Comparison of ENCODE assay signal across 13 mouse cellular contexts in the genomic region with DNA sequence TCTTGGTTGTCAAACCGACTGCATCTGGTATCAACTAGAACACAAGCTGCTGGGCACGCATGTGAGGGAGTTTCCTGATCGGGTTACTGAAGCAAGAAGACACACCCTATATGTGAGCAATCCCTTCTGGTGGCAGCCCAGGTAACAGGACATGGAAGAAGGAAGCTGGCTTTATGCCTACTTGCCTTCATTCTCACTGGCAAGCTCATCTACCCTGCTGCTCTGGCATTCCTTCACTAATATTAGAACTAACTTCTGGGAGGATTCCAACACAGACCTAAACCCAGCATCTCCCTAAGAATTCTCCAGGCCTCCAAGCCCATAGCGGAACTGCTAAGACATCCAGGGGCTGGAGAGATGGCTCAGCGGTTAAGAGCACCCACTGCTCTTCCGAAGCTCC.
"Had no signal": no experiment of that assay in that cellular context is flagged by ENCODE, and none has a peak within 500 bp of the region (broad histone marks: within the 10 kb centered on the region; RNA-seq: fewer than 3 reads in every experiment).

No protein-coding gene starts in this region.

- DNase-seq: gastrocnemius, adult 2 months; gastrocnemius, postnatal 25 days; heart, adult 18-20 months; heart, postnatal 10 days; heart, postnatal 4 days; kidney, adult 18-20 months; kidney, adult 8-10 months; kidney, postnatal 10 days; kidney, postnatal 25 days; kidney, postnatal 4 days; liver; liver, embryonic 13.5 days; liver, postnatal 0 days had no signal
